Mouse (Mus musculus): ENCODE measurements around the gene Gm10378. TPM values are rescaled to one million over a fixed set of nuclear protein-coding genes. Genes with fewer than 3 reads are reported as not detected.

The Gm10378 gene
- not detected for polyA plus RNA-seq (2015; fragmentation: Illumina TruSeq; extraction: RNeasy Lipid Tissue Mini Kit (QIAGEN cat#74804); ENCODE audit: low read depth, low replicate concordance)

GRCm38 (mm10) chr14:42655638-42656037, at the start of gene Gm10378:
Gene Gm10378, plus strand, starts transcription at chr14:42655938.

GRCm38 (mm10) chr14:42641817-42642216, 13.9 kb upstream of the Gm10378 start, which contains the start of gene Gm3633:
Gene Gm3633, minus strand, starts transcription at chr14:42641917.

Other genes starting within 250 kb of the Gm10378 start
- gene Gm8005, start 216.3 kb upstream of the Gm10378 start, polyA plus RNA-seq (2015; fragmentation: Illumina TruSeq; extraction: RNeasy Lipid Tissue Mini Kit (QIAGEN cat#74804); ENCODE audit: low read depth, low replicate concordance), result not detected
- gene Gm8011, start 192.1 kb upstream of the Gm10378 start, polyA plus RNA-seq (2015; fragmentation: Illumina TruSeq; extraction: RNeasy Lipid Tissue Mini Kit (QIAGEN cat#74804); ENCODE audit: low read depth, low replicate concordance), result not detected
- not detected for gene Gm8020, start 153.6 kb upstream of the Gm10378 start, polyA plus RNA-seq (2015; fragmentation: Illumina TruSeq; extraction: RNeasy Lipid Tissue Mini Kit (QIAGEN cat#74804); ENCODE audit: low read depth, low replicate concordance)
- not detected for gene Gm8024, start 131.7 kb upstream of the Gm10378 start, polyA plus RNA-seq (2015; fragmentation: Illumina TruSeq; extraction: RNeasy Lipid Tissue Mini Kit (QIAGEN cat#74804); ENCODE audit: low read depth, low replicate concordance)
- gene Gm17124, start 56.1 kb upstream of the Gm10378 start, polyA plus RNA-seq (2015; fragmentation: Illumina TruSeq; extraction: RNeasy Lipid Tissue Mini Kit (QIAGEN cat#74804); ENCODE audit: low read depth, low replicate concordance), result not detected
- not detected for gene Gm3633, start 14.0 kb upstream of the Gm10378 start, polyA plus RNA-seq (2015; fragmentation: Illumina TruSeq; extraction: RNeasy Lipid Tissue Mini Kit (QIAGEN cat#74804); ENCODE audit: low read depth, low replicate concordance)
- not detected for gene Gm3015, start 112.9 kb downstream of the Gm10378 start, polyA plus RNA-seq (2015; fragmentation: Illumina TruSeq; extraction: RNeasy Lipid Tissue Mini Kit (QIAGEN cat#74804); ENCODE audit: low read depth, low replicate concordance)
- not detected for gene Gm10377, start 142.0 kb downstream of the Gm10378 start, polyA plus RNA-seq (2015; fragmentation: Illumina TruSeq; extraction: RNeasy Lipid Tissue Mini Kit (QIAGEN cat#74804); ENCODE audit: low read depth, low replicate concordance)
- gene Gm21977, start 197.5 kb downstream of the Gm10378 start, polyA plus RNA-seq (2015; fragmentation: Illumina TruSeq; extraction: RNeasy Lipid Tissue Mini Kit (QIAGEN cat#74804); ENCODE audit: low read depth, low replicate concordance), result not detected